Mouse (Mus musculus): ENCODE data around the gene Mbip. TPM values are rescaled to one million over a fixed set of nuclear protein-coding genes. Genes with fewer than 3 reads are reported as not detected.
A peak's percentile ranks its signal among the peaks of the same experiment; 100 is the strongest.

Gene Mbip
- polyA plus RNA-seq, 1 experiment from 2014 or later, result 33.0 TPM

- Histone ChIP-seq H3K9ac (ENCODE audit: low read length) (no peak overlapping the region), H3K9me3 (replicated peaks; ENCODE audit: control insufficient read depth, low read length) (no peaks in the 10 kb centered on the region), H3K4me1 (ENCODE audit: control insufficient read depth, insufficient read depth, low read length) (no peaks in the 10 kb centered on the region), H3K36me3 (ENCODE audit: control insufficient read depth, insufficient read depth, low read length) (0 out of 2 replicates have a peak, but pooled peaks cover 12% of the 10 kb centered on the region), H3K4me2 (ENCODE audit: low read depth, low read length) (no peak overlapping the region), H3K4me3 (replicated peaks; ENCODE audit: low read length) (no peak overlapping the region), H3K27me3 (ENCODE audit: control insufficient read depth, insufficient read depth, low read length) (no peaks in the 10 kb centered on the region), H3K27ac (ENCODE audit: low read length) (no peak overlapping the region)
- ATAC-seq (ENCODE audit: insufficient read depth, low FRiP score), result no peak
- WGBS, result 80% methylated on average over 1 of the region's 1 CpGs
Measured at GRCm38 (mm10) chr12:56325851-56326250, 19.8 kb downstream of the Mbip start.

- Histone ChIP-seq H3K36me3 (ENCODE audit: control insufficient read depth, insufficient read depth, low read length) (no peaks in the 10 kb centered on the region), H3K4me3 (replicated peaks; ENCODE audit: low read length) (no peak overlapping the region), H3K9ac (ENCODE audit: low read length) (no peak overlapping the region), H3K27me3 (ENCODE audit: control insufficient read depth, insufficient read depth, low read length) (no peaks in the 10 kb centered on the region), H3K27ac (ENCODE audit: low read length) (no peak overlapping the region), H3K4me1 (ENCODE audit: control insufficient read depth, insufficient read depth, low read length) (no peaks in the 10 kb centered on the region), H3K4me2 (ENCODE audit: low read depth, low read length) (no peak overlapping the region), H3K9me3 (replicated peaks; ENCODE audit: control insufficient read depth, low read length) (no peaks in the 10 kb centered on the region)
- ATAC-seq (ENCODE audit: insufficient read depth, low FRiP score), result peak; percentile 13; the same call in 1 of the 2 replicates
- WGBS, result 74% methylated on average over 4 of the region's 4 CpGs
Measured at GRCm38 (mm10) chr12:56318941-56319340, 26.8 kb downstream of the Mbip start.

- no peak overlapping the region for H3K4me2 ChIP-seq (ENCODE audit: low read depth, low read length)
- H3K27ac ChIP-seq (ENCODE audit: low read length), result no peak overlapping the region
- no peak overlapping the region for H3K9ac ChIP-seq (ENCODE audit: low read length)
- 74% methylated on average over 8 of the region's 8 CpGs for WGBS
- H3K4me3 ChIP-seq (replicated peaks; ENCODE audit: low read length), result no peak overlapping the region
- H3K9me3 ChIP-seq (replicated peaks; ENCODE audit: control insufficient read depth, low read length), result no peaks in the 10 kb centered on the region
- ATAC-seq (ENCODE audit: insufficient read depth, low FRiP score), result no peak
- no peaks in the 10 kb centered on the region for H3K4me1 ChIP-seq (ENCODE audit: control insufficient read depth, insufficient read depth, low read length)
- no peaks in the 10 kb centered on the region for H3K36me3 ChIP-seq (ENCODE audit: control insufficient read depth, insufficient read depth, low read length)
- no peaks in the 10 kb centered on the region for H3K27me3 ChIP-seq (ENCODE audit: control insufficient read depth, insufficient read depth, low read length)
Measured at GRCm38 (mm10) chr12:56318059-56318458, 27.6 kb downstream of the Mbip start.

GRCm38 (mm10) chr12:56305758-56306157 lies 39.9 kb downstream of the Mbip start:
- ATAC-seq (ENCODE audit: insufficient read depth, low FRiP score), result no peak; the same call in 1 of the 2 replicates
- Histone ChIP-seq H3K27me3 (ENCODE audit: control insufficient read depth, insufficient read depth, low read length) (no peaks in the 10 kb centered on the region), H3K9ac (ENCODE audit: low read length) (no peak overlapping the region), H3K36me3 (ENCODE audit: control insufficient read depth, insufficient read depth, low read length) (no peaks in the 10 kb centered on the region), H3K27ac (ENCODE audit: low read length) (no peak overlapping the region), H3K4me2 (ENCODE audit: low read depth, low read length) (no peak overlapping the region), H3K4me1 (ENCODE audit: control insufficient read depth, insufficient read depth, low read length) (peaks cover 4% of the 10 kb centered on the region; the same call in 1 of the 2 replicates), H3K9me3 (replicated peaks; ENCODE audit: control insufficient read depth, low read length) (no peaks in the 10 kb centered on the region), H3K4me3 (replicated peaks; ENCODE audit: low read length) (no peak overlapping the region)
- WGBS, result 41% methylated on average over 6 of the region's 6 CpGs

GRCm38 (mm10) chr12:56302321-56303017 lies 43.2 kb downstream of the Mbip start:
- Histone ChIP-seq H3K9ac (ENCODE audit: low read length) (no peak overlapping the region), H3K27ac (ENCODE audit: low read length) (no peak overlapping the region), H3K36me3 (ENCODE audit: control insufficient read depth, insufficient read depth, low read length) (no peaks in the 10 kb centered on the region), H3K4me1 (ENCODE audit: control insufficient read depth, insufficient read depth, low read length) (peaks cover 7% of the 10 kb centered on the region), H3K9me3 (replicated peaks; ENCODE audit: control insufficient read depth, low read length) (no peaks in the 10 kb centered on the region), H3K4me2 (ENCODE audit: low read depth, low read length) (peak overlapping the region; percentile 52), H3K27me3 (ENCODE audit: control insufficient read depth, insufficient read depth, low read length) (no peaks in the 10 kb centered on the region), H3K4me3 (replicated peaks; ENCODE audit: low read length) (peak overlapping the region; percentile 32)
- 36% methylated on average over 4 of the region's 4 CpGs for WGBS
- no peak for ATAC-seq (ENCODE audit: insufficient read depth, low FRiP score)

GRCm38 (mm10) chr12:56301487-56302293 lies 44.0 kb downstream of the Mbip start:
- Histone ChIP-seq H3K36me3 (ENCODE audit: control insufficient read depth, insufficient read depth, low read length) (no peaks in the 10 kb centered on the region), H3K4me1 (ENCODE audit: control insufficient read depth, insufficient read depth, low read length) (peaks cover 7% of the 10 kb centered on the region), H3K4me2 (ENCODE audit: low read depth, low read length) (peak overlapping the region; percentile 52), H3K9ac (ENCODE audit: low read length) (peak overlapping the region; percentile 57; the same call in 1 of the 2 replicates), H3K4me3 (replicated peaks; ENCODE audit: low read length) (peak overlapping the region; percentile 32), H3K27me3 (ENCODE audit: control insufficient read depth, insufficient read depth, low read length) (no peaks in the 10 kb centered on the region), H3K27ac (ENCODE audit: low read length) (no peak overlapping the region), H3K9me3 (replicated peaks; ENCODE audit: control insufficient read depth, low read length) (no peaks in the 10 kb centered on the region)
- 19% methylated on average over 27 of the region's 27 CpGs for WGBS
- ATAC-seq (ENCODE audit: insufficient read depth, low FRiP score), result no peak

GRCm38 (mm10) chr12:56299610-56300009 lies 46.1 kb downstream of the Mbip start:
- Histone ChIP-seq H3K27me3 (ENCODE audit: control insufficient read depth, insufficient read depth, low read length) (no peaks in the 10 kb centered on the region), H3K4me1 (ENCODE audit: control insufficient read depth, insufficient read depth, low read length) (peaks cover 7% of the 10 kb centered on the region), H3K36me3 (ENCODE audit: control insufficient read depth, insufficient read depth, low read length) (no peaks in the 10 kb centered on the region), H3K27ac (ENCODE audit: low read length) (no peak overlapping the region), H3K4me2 (ENCODE audit: low read depth, low read length) (no peak overlapping the region), H3K4me3 (replicated peaks; ENCODE audit: low read length) (no peak overlapping the region), H3K9ac (ENCODE audit: low read length) (no peak overlapping the region), H3K9me3 (replicated peaks; ENCODE audit: control insufficient read depth, low read length) (no peaks in the 10 kb centered on the region)
- 69% methylated on average over 3 of the region's 3 CpGs for WGBS
- no peak for ATAC-seq (ENCODE audit: insufficient read depth, low FRiP score)

- H3K4me1 ChIP-seq (ENCODE audit: control insufficient read depth, insufficient read depth, low read length), result peaks cover 7% of the 10 kb centered on the region
- no peak for ATAC-seq (ENCODE audit: insufficient read depth, low FRiP score)
- 25% methylated on average over 1 of the region's 1 CpGs for WGBS
Measured at GRCm38 (mm10) chr12:56298919-56299318, 46.8 kb downstream of the Mbip start.

More at GRCm38 (mm10) chr12:56298919-56299318, 46.8 kb downstream of the Mbip start:
- Histone ChIP-seq H3K27ac (ENCODE audit: low read length) (no peak overlapping the region), H3K36me3 (ENCODE audit: control insufficient read depth, insufficient read depth, low read length) (no peaks in the 10 kb centered on the region), H3K4me3 (replicated peaks; ENCODE audit: low read length) (no peak overlapping the region), H3K27me3 (ENCODE audit: control insufficient read depth, insufficient read depth, low read length) (no peaks in the 10 kb centered on the region), H3K4me2 (ENCODE audit: low read depth, low read length) (no peak overlapping the region), H3K9ac (ENCODE audit: low read length) (no peak overlapping the region), H3K9me3 (replicated peaks; ENCODE audit: control insufficient read depth, low read length) (no peaks in the 10 kb centered on the region)

Data from stomach, embryonic 16.5 days (tissue).